Mouse (Mus musculus) retina, postnatal 1 day (tissue): ENCODE results near the gene Ooep.
"Not testable (repeated sequence)": the region's sequence is repeated elsewhere in the genome, so short reads cannot be mapped to it uniquely, and the experiment has no call there.

Experiments used
- DNase-seq: peaks from one replicate; pipeline ENCODE4 v3.0.0-alpha.2; 2012

Gene Ooep

DNA sequence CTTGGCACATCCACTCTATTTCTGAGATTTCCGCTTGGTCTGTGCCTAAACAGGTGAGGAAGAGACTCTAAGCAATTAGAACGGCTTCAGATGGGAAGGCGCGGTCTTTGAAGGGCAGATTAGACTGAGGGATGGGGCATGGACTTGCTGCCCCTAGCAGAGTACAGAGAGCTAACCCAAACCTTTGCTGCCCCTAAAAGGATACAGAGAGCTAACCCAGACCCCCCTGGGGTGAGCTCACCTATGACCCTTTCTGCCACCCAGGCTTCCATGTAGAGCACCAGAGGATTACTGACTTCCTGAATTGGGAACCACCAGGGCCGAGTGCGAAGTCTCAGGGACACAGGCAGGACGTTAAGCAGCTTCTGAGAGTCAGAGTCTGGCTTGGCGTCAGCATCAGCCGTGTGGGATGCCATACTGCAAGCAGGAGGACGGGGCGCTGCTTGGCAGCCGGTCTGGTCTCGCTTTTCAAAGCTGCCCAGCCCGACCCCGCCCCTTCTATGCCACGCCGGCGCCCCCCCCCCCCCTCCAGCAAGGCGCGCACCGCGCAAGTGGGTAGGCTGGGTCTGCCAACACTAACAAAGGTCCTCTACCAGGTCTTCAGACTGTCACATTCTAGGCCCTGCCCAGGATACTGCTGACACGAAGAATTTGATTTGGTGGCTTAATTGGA lies at the start of gene Ooep:
Gene Ooep (minus strand): TSS at position 613 of the 673 bp plus-strand sequence.
- peak; percentile 81 for DNase-seq

DNA sequence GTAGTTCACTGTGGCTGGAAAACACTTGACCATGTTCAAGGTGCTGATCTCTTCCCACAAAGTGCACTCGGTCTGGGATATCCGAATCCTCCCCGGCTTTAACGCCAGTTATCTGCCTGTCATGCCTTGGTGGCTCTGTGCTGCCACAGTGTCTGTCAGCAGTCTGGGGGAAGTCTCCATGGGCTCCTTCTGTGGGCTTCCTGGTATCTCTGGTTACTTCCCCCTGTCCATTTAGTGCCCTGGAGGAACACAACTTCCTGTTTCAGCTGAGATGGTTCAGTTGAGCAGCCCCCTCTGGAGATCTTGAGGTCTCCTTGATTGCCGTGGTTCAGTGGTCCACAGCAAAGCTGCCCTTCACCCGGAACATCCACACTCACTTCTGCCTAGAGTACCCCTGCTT lies 49.7 kb upstream of the Ooep start:
- DNase-seq, result no peak

DNA sequence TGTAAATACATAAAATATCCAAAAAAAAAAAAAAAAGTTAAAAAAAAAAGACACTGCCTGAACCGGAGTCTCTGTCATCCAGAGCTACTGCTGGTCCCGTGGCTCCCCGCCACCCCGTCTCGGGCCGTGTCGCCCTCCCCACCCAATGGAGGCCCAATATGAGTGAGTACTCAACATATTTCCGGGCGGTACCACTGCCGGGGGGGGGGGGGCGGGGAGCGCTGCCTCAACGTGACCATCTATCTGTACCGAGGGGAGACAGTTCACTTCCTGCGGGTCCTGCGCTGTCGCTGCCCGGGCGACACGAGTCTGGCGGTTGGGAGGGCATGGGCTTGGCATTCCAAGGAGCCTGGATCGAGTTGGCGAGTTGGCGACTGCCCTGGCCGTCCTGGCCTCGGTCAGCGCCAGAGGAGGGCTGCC lies 48.8 kb upstream of the Ooep start:
- DNase-seq, result peak; percentile 32

DNA sequence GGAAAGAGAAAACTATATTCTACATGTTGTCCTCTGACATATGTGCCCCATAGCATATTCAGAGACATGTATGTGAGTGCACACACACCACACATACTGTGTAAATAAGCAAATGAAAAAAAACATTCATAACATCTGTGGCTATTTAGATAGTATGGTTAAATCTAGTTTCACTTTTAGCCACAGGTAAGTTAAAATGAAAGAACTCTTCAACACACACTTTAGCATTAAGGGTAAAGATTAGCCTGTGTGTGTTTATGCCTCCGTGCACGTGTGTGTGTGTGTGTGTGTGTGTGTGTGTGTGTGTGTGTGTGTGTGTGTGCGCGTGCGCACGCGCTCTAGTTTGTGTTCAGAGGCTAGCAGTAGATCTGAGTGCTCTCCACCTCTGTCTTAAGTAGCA lies 23.1 kb upstream of the Ooep start:
- no peak for DNase-seq

DNA sequence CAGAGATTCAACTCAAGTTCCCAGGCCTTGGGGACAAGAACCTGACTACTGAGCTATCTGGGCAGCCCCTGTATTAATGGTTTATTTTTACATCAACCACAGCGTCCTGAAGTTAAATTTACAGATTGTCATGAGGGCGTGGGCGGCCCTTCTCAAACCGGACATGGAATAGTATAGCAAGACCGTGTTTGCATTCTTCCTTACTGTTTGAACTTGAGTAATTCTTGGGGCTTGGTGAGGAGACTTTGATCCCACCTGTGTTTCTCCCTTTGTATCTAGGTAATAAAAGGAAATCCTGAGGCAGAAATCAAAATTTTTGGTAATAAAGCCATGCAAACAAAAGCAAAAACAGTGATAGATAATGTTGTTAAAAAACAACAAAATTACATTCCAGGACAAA lies 22.0 kb upstream of the Ooep start:
- DNase-seq, result no peak

DNA sequence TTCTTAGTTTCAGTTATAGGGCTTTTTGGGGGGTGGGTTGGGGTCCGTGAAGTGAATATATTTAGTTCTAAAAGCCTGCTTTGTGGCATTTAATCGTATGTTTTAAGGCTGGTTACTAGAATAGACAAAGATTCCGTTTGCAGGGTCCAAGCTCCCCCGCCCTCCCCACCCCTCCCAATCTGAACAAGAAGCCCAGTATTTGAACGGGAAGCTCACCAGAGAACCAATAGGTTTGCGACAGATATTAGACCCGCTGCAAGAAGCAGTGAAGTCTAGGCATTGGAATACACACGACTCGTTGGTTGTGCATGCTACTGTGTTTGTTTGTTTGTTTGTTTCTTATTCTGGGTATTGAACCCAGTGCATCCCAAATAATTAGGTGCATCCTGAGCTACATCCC lies 18.0 kb upstream of the Ooep start:
- DNase-seq, result no peak

DNA sequence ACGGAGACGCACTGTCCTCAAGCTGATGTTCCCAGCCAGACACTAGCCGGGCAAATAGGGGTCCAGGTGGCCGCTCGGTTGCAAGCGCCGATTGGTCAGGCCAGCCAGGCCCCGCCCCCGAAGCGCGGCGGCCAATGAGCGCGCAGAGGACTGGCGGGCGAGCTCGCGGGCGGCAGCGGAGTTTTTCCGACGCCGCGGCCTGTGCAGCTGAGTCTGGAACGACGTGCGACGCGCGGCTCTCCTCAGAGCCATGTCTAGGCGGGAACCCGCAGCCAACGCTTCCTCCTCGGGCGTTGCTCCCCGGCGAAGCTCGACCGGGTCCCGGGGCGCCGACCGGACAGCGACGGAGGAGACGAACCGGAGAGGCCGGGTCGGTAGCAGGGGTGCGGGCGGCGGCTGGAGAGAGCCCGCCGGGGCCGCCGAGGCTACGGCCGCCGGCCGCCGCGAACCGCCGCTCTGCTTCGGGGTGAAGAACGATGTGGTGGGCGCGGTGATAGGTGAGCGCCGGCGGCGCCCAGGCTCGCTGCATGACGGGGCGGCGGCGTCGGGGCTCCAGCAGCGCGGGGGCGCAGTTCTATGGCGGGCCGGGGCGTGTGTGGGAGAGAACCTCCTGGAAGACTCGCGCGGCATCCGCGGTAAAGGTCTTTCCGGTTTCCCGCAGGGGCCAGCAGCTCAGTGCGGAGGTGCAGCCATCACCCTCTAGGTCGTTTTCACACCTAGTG lies 17.3 kb upstream of the Ooep start, which contains the start of gene Ddx43:
Gene Ddx43 (plus strand): TSS at position 148 of the 722 bp plus-strand sequence.
- DNase-seq, result peak; percentile 86

DNA sequence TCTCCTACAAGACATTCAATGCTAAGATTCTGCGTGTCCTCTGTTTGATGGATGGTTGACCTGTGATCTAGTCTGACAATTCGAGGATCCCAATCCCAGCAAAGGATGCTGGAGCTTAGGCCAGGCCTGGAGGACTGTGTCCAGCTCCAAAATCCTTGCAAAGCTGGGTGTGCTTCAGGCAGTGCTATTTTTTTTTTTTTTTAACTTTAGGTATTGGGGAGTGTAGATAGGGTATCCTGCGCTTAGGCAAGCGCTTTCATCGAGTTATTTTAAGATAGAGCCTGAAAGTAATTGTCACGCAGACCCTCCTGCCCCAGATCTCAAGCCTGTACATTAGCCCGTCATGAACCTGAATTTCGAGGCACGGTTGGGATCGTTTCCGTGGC lies 16.7 kb upstream of the Ooep start:
- no peak for DNase-seq

DNA sequence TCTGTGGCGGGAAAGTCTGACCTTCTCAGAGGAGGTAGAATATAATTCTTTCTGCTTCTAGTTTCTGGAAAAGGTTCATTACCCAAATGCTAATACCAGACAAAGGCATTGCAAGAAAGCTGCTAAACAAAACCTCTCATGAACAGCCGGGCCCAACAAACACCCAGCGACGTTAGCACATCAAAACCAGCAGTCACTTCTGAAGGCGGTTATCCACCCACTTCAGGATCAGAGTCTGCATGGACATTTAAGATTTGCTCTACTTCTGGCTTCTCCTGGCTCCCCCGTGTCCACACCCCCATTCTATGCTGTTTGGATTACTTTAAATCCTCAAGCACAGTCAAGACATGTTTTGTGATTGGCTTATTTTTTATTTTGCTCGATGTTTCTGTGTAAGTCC lies 16.1 kb upstream of the Ooep start:
- DNase-seq, result no peak

DNA sequence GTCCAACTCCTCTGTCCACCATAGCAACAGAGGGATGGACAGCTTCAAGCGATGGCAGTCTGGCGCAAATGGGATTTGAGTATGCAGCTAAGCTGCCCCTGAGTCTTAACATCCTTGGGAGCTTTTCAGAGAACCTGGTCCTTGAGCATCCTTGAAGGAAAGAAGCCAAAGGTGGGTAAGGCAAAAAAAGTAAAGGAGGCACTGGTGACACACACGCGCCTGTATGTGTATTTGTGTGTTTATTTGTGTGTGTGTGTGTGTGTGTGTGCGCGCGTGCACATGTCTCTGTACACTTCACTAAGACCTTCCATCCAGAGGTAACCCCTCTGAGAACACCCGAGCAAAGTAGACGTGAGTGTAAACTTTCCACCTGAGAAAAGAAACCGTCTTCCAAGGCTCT lies 15.2 kb upstream of the Ooep start:
- DNase-seq, result no peak

DNA sequence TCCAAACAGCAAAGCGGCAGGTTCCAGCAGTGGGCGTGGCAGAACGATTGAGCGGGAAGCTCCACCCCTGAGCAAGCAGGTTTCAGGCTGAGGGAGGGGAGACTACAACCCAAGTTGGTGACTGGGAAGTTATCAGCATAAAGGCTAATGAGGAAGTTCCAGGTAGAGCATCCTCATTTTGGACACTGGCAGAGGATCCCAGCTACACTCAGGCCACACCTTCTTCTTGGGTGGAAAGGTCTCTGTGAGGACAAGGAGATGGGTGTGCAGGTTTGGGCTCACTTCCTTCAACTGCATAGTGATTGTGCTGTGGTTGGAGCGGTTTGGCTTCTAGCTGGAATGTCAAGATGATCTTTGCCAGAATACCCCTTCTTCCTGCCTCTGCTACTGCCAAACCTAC lies 11.5 kb upstream of the Ooep start:
- DNase-seq, result no peak

DNA sequence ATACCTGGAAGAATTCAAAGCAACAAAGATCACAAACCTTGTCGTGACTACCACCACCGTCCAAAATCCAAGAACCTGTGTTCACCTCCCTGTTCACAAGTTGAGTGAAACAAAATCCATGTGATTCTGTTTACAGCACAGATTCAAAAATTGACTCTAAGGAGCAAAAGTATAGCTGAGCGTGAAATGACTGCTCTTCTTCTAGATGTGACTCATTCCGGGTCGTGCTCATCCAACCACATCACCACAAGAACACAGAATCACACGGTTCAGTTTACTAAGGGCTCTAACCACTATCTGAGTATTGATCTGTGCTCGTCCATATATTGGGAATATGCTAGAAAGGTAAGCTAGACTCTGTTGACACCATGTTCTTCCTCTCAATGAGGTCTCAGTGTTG lies 8.4 kb upstream of the Ooep start:
- DNase-seq, result no peak

DNA sequence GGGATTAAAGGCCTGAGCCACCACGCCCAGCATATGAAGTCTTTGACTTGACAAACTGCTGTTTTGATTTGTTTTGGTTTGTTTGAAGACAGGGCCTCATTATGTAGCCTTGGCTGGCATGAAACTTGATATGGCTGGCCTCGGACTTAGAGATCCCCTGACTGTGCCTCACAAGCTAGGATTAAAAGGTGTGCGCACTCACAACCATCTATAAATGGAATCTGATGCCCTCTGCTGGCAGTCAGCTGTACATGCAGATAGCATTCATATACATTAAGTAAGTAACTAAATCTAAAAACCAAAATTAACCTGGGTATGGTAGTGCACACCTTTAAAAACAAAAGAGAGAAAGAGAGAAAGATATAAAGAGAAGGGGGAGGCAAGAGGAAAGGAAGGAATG lies 7.4 kb upstream of the Ooep start:
- DNase-seq, result peak; percentile 29

DNA sequence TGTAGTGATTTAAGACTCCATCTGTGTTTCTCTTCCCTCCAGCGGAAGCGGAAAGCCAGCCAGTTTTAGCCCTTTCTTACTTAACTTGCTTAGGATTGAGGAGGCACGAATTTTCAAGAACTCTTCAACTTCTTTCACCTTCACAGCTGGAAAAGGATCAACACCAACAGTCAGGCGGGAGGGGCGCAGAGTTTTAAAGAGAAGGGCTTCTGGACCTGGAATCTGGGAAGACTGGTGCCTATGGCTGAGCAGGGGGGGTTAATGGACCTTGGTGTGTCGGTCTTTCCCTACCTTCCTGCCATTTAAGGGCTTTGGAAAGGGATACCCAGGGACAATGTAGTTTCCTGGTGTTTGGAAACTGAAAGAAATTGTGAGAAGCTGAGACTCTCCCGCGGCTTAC lies 979 bp downstream of the Ooep start:
- DNase-seq, result no peak

DNA sequence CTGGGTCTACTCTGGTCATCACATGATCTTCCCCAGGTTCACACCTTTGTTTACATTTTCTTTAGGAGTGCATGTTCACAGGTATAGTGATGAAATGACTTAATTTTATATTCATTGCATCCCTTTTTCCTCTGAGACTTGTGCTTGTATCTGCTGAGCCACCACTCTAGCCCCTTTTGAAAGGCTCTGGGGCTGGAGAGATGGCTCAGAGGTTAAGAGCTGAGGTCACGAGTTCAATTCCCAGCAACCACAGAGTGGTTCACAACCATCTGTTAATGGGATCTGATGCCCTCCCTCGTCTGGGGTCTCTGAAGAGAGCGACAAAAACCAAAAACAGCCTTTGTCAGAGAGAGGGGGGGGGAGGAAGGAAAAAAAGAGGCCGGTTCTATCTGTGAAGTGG lies 3.0 kb downstream of the Ooep start:
- no peak for DNase-seq

DNA sequence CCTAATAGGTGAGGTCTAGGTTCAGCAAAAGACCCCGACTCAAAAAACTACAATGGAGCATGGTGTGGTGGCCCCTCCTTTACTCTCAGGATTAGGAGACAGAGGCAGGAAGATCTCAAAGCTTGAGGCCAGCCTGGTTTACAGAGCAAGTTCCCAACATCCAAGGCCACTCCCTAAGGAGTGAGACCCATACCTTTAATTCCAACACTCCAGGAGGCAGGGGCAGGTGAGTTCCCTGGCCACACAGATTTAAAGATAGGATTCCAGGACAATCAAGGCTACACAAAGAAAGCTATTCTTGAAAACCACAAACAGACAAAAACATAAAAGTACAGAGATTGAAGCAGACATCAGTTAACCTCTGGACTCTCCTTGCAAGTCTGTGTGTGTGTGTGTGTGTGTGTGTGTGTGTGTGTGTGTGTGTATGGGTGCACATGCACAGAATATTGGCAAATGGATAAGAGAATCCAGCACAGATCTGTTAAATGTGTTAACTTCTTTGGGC lies 3.6 kb downstream of the Ooep start:
- DNase-seq, result no peak

DNA sequence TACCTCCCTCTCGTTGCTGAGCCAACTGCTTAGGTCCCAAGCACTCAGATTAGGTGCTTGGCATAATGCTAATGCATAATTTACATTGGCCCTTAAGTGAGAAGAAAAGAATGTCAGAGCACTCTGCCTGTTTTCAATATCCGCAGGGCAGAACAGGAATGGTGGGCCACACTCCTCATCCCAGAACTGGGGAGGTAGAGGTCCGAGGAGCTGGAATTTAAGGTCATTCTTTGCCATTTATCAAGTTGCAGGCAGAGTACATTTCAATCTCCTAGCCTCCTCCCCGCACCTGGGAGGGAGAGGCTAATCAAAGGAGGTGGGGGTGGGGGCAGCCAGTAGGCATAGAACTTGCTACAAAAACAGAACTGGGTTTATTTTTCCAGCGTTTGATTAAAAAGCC lies 4.1 kb downstream of the Ooep start:
- DNase-seq, result no peak

DNA sequence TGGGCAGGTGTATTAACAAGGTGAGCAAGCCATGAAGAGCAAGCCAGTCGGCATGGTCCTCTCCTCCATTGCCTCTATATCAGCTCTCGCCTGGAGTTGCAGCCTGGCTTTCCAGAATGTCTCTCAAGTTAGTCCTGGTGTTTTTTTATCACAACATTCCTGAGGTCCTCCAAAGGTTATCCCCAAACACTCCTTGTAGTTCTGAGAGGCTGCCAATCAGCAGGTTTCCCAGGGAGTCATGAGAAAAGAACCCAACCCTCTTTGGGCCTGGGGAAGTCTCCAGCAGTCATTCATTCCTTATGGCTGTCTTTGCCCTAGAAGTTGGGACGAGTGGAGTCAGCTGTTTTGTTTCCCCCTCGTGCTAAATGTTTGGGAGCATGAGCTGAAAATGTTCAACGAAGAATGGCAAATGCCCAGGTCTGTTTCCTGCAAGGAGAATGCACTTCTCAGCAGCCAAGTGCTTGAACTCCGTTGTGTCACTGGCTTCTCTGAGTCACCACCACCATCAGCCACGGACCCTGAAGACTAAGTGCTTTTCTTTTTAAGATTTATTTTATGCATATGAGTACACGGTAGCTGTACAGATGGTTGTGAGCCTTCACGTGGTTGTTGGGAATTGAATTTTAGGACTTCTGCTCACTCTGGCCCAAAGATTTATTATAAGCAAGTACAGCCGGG lies 5.6 kb downstream of the Ooep start:
- no peak for DNase-seq

DNA sequence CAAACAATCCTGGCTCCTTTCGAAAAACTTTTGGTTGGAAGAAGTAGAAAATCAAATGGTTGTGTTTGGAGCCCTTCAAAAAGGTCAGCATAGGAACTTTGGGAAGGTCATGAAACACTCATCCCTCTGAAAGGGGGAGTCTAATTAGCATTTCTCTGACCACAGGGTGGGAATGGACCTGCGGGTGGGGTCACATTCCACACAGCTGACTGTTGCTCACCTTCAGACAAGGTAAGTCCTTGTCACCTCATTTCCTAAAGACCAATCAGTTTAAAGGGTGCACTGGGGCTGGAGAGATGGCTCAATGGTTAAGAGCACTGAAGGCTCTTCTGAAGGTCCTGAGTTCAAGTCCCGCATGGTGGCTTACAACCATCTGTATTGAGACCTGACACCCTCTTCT lies 7.1 kb downstream of the Ooep start:
- no peak for DNase-seq

DNA sequence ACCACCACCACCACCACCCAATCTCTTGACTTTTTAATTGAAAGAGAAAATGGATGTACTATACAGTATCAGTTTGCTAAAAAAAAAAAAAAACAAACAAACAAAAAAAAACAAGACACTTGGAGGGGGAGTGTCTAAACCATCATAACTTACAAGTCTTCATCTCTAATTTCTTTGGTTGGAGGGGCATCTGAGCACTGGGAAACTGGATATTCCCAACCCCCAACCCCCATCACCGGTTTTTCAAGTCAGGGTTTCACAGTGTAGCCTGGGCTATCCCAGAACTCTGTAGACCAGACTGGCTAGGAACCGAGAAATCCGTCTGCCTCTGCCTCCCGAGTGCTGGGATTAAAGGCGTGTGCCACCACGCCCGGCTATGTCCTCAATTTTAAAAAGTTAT lies 8.7 kb downstream of the Ooep start:
- DNase-seq, result no peak

DNA sequence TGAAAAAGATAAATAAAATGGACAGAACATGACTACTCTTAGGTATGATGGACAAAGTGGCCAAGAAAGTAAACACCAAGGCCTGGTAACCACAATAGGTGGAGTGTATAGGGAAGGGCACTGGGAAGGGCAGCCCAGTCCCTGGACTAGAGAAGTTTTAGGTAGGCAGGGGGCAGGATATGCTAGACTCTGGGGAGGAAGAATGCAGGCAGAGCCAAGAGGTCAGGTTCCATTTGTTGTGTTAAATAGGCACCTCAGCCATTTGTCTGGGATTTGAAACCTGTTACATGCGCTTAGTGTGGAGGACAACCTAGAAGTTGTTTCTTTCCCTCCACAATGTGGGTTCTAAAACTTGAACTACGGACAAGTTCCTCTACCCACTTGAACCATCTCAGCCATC lies 9.2 kb downstream of the Ooep start:
- no peak for DNase-seq

DNA sequence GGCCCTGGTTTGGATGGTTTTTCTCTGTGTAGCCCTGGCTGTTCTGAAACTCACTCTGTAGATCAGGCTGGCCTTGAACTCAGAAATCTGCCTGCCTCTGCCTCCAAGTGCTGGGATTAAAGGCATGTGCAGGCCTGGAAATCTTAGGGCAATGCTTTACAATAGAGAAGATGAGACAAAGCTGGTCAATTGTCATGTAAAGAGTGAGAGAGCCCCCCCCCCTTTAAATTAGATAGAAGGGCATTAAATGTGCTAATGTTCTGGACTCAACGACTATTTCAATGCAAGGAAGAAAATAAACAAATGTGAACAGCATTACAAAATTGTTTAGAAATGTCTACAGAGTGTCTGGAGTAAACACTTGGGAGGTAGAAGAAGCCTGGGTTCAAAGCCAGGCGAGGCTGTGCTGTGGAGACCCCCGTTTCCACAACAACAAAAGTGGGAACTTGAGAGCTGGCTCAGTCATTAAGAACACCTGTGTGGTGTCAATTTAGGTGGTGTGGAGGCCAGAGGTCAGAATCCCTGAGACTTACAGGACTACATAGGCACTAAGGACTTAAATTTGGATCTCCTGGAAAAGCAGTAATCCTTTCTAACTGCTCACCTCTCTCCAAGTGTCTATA lies 9.7 kb downstream of the Ooep start:
- no peak for DNase-seq

DNA sequence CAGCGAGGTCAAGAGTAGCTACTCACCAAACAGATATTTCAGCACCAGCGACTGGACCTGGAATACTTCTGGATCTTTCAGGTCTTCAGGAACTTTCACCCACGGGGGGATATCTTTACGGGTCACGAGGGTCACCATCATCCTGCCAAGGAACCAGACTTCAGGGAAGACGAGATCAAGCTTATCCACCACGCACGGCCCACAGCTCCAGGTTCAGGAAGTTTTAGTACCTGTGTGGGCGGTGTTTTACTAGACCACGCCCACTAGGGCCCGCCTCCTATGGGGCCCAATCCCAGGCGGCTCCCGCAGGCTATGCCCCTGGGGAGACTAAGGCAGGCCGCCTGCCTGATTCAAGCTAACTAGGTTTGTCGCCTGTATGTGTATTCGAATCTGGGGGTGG lies 10.6 kb downstream of the Ooep start, which contains the start of gene Dppa5a:
Gene Dppa5a (minus strand): TSS at position 219 of the 400 bp plus-strand sequence.
- not testable (repeated sequence) for DNase-seq
